Mouse (Mus musculus) midbrain, embryonic 11.5 days (tissue): ENCODE results near the gene 1700016D06Rik. TPM values are rescaled to one million over a fixed set of nuclear protein-coding genes. Genes with fewer than 3 reads are reported as not detected.

Experiments used
- ATAC-seq: fragments of 200-750 bp; cut with Nextera tagmentation; 2 replicates; pipeline ENCODE4 v1.8.0; 2017; ENCODE audit warnings: moderate TSS enrichment, moderate library complexity; ENCODE audit not compliant: low FRiP score
- DNase-seq: peaks from one replicate; pipeline ENCODE4 v3.0.0; 2015; ENCODE audit warnings: low spot score; ENCODE audit errors: missing footprints
- H3K27ac ChIP-seq: fragments of 300-500 bp; sonication (generic); 2 replicates; pipeline ENCODE4 v1.5.1; 2014; ENCODE audit warnings: low read depth, low read length
- H3K27me3 ChIP-seq: fragments of 300-500 bp; sonication (generic); 2 replicates; pipeline ENCODE4 v1.6.1; 2014; ENCODE audit warnings: mild to moderate bottlenecking, low read length, moderate library complexity, mixed read lengths; ENCODE audit not compliant: control insufficient read depth, insufficient read depth
- H3K36me3 ChIP-seq: fragments of 300-500 bp; sonication (generic); 2 replicates; pipeline ENCODE4 v1.6.1; 2014; ENCODE audit warnings: mild to moderate bottlenecking, low read length, moderate library complexity, mixed read lengths; ENCODE audit not compliant: control insufficient read depth, insufficient read depth
- H3K4me1 ChIP-seq: fragments of 300-500 bp; sonication (generic); 2 replicates; pipeline ENCODE4 v1.6.1; 2014; ENCODE audit warnings: low read length; ENCODE audit not compliant: control insufficient read depth, insufficient read depth
- H3K4me2 ChIP-seq: fragments of 300-500 bp; sonication (generic); 2 replicates; pipeline ENCODE4 v1.6.1; 2014; ENCODE audit warnings: mild to moderate bottlenecking, moderate library complexity
- H3K4me3 ChIP-seq: fragments of 300-500 bp; sonication (generic); 2 replicates; pipeline ENCODE4 v1.5.1; 2014; ENCODE audit warnings: low read depth, low read length
- H3K9ac ChIP-seq: fragments of 300-500 bp; sonication (generic); 2 replicates; pipeline ENCODE4 v1.6.1; 2014; ENCODE audit warnings: low read length
- H3K9me3 ChIP-seq: fragments of 300-500 bp; sonication (generic); 2 replicates; pipeline ENCODE4 v1.6.1; 2016; ENCODE audit warnings: low read length; ENCODE audit not compliant: control insufficient read depth
- WGBS: fragments of 180-500 bp; shearing (Covaris S2); extraction: QIAGEN DNeasy Blood & Tissue Kit; methylation state at CpG from one replicate; pipeline ENCODE4 v1.1.7; 2014; 5-methylcytosine and 5-hydroxymethylcytosine counted together
- polyA plus RNA-seq: library from polyadenylated mRNA; unstranded; fragments of >200 nt; fragmentation: Nextera tagmentation; extraction: Ambion mirVana; gene quantifications from 2 replicates; pipeline ENCODE4 v1.2.1, GENCODE M21; 2014

Gene 1700016D06Rik
- polyA plus RNA-seq, 1 experiment from 2014 or later: not detected

DNA sequence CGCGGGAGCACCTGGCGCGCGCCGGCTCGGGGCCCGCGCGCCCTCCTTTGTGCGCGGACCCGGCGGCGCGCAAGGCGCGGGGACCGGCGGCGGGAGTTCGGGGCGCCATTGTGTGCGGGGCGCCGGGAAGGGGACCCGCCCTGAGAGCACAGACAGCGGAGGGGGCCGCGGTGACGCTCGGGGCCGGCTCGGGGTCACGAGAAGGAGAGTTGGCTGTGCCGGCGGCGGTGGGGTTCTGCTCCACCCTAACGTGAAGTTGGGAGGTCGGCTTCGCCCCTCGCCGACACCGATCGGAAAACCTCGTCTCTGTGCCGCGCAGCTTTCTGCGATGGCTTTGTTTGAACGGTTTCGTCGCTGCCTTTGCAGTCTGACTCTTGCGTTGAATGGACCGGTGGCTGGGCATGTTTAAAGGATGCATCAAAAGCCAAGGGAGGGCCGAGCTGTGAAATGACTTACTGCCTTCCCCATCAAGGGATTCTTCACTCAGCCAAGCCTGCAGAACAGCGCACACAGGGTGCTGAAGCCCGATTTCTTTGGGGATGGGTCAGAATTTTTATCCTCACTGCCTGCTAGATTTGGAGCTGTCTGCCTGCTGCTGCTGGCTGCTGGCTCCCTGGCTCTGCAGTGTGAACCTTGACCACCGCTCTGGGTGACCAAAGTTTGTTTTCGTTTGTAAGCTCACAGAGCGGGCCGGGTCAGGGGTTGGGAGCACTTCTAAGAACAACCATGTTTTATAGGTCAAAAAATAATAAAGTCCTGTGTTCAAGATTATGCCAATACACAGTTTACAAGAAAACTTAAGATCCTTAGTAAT lies 27.8 kb upstream of the 1700016D06Rik start:
- DNase-seq (peak; percentile 96), ATAC-seq (peak; percentile 60; the same call in 1 of the 2 replicates)
- peak overlapping the region; percentile 93 for H3K9ac ChIP-seq
- peak overlapping the region; percentile 80 for H3K4me2 ChIP-seq
- H3K27me3 ChIP-seq: peaks cover 6% of the 10 kb centered on the region
- peaks cover 16% of the 10 kb centered on the region; the same call in 1 of the 2 replicates for H3K4me1 ChIP-seq
- no peaks in the 10 kb centered on the region for H3K9me3 ChIP-seq
- no peaks in the 10 kb centered on the region for H3K36me3 ChIP-seq
- peak overlapping the region; percentile 85 for H3K4me3 ChIP-seq
- WGBS: under 1% methylated on average over 61 of the region's 61 CpGs
- peak overlapping the region; percentile 93 for H3K27ac ChIP-seq

DNA sequence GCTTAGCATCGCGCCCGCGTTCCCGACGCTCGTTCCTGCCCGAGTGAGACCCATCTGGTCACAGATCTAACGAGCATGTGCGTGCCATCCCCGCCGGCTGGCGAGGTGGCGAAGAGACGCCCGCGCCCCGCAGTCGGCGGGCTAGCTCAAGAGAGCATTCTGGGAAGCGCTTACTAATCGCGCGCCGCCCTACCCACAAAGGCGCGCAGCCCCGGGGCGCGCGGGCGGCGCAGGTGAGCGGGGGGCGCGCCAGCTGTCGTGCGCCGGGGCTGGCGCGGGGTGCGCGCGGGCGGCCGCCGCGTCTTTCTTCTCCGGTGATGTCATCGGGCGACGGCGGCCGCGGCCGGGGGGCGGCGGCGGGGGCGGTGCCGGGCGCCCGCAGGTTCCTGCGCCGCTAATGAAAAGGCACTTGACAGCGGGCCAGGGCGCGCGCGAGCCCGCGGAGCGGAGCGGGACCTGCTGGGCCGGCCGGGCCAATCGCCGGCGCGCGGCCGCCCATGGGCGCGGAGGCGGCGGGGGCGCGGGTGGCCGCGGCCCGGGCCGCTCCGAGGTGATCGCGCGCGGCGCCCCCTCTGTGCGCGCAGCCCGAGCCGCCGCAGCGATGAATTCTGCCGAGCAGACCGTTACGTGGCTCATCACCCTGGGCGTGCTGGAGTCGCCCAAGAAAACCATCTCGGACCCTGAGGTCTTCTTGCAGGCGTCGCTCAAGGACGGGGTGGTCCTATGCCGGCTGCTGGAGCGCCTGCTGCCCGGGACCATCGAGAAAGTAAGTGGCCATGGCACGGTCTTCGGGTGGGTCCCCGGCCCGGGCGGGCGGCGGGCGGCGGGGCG lies 27.0 kb upstream of the 1700016D06Rik start, which contains the start of gene Arhgef7:
Gene Arhgef7, plus strand, starts transcription at position 71 of the 831 bp plus-strand sequence.
- Histone ChIP-seq H3K9me3 (no peaks in the 10 kb centered on the region), H3K27ac (peak within 1 kb of the TSS; percentile 93), H3K9ac (peak within 1 kb of the TSS; percentile 93), H3K4me2 (peak within 1 kb of the TSS; percentile 80), H3K4me3 (peak within 1 kb of the TSS; percentile 85), H3K4me1 (peaks cover 16% of the 10 kb centered on the region; the same call in 1 of the 2 replicates), H3K27me3 (peaks cover 6% of the 10 kb centered on the region), H3K36me3 (no peaks in the 10 kb centered on the region)
- WGBS: under 1% methylated on average over 87 of the region's 127 CpGs
- DNase-seq: peak; percentile 97
- peak; percentile 91 for ATAC-seq

DNA sequence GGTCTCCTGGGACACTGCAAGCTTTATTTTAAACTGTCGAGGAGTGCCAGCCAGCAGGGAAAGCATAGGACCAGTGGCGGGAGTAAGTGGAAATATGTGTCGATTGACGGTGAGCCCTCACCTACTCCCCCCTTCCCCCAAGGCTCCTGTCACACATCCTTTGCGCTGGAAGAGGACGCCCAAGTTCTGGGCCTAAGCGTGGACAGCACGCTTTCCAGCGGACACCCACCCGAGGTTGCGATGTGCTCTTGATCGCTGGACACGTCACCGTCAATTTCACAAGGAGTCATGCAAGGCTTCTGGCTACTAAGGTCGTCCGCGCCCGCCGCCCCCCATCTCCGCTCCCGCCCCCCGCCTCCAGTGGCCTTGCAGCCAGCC lies 26.4 kb upstream of the 1700016D06Rik start:
- peak overlapping the region; percentile 85 for H3K4me3 ChIP-seq
- no peaks in the 10 kb centered on the region for H3K9me3 ChIP-seq
- peak overlapping the region; percentile 93 for H3K27ac ChIP-seq
- H3K4me1 ChIP-seq: peaks cover 16% of the 10 kb centered on the region; the same call in 1 of the 2 replicates
- peaks cover 6% of the 10 kb centered on the region for H3K27me3 ChIP-seq
- peak; percentile 53 for ATAC-seq
- H3K36me3 ChIP-seq: no peaks in the 10 kb centered on the region
- H3K4me2 ChIP-seq: peak overlapping the region; percentile 80
- no peak for DNase-seq
- H3K9ac ChIP-seq: peak overlapping the region; percentile 93
- under 1% methylated on average over 22 of the region's 22 CpGs for WGBS

DNA sequence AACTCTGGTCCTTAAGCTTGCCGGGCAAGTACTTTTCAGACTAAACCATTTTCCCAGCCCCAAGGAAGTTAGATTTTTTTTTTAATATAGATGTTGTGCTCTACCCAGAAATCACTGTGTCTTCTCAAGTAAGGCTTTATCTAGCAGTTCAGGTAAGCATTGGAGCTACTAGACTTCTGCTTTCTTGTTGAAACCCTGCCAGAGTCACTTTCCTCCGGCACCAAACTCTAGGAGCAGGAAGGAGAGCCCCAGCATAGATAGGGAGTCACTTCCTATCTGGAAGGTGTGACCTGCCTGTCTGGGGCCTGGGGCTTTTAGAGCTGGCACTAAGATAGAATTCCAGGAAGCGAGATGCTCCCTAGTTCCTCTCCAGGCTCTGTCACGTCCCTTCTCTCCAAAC lies 16.3 kb upstream of the 1700016D06Rik start:
- no peak for ATAC-seq

DNA sequence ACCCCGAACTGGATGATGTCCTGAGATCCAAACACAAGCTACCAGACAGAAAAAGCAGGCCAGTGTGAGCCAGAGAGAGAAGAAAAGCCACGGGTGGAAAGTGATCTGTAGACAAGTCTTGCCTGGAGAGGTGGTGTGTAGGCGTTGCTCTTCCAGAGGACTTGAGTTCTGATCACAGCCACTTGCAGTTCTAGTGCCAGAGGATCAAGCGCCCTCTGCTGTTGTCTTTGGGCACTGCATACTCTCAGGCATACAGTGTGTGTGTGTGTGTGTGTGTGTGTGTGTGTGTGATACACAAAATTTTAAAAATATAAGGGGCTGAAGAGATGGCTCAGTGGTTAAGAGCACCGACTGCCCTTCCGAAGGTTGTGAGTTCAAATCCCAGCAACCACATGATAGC lies 11.4 kb upstream of the 1700016D06Rik start:
- H3K4me1 ChIP-seq: peaks cover 11% of the 10 kb centered on the region
- DNase-seq: peak; percentile 89
- no peaks in the 10 kb centered on the region for H3K36me3 ChIP-seq
- no peaks in the 10 kb centered on the region for H3K9me3 ChIP-seq
- no peak overlapping the region for H3K4me2 ChIP-seq
- no peak overlapping the region for H3K4me3 ChIP-seq
- no peaks in the 10 kb centered on the region for H3K27me3 ChIP-seq
- ATAC-seq: no peak
- no peak overlapping the region for H3K9ac ChIP-seq
- 85% methylated on average over 6 of the region's 6 CpGs for WGBS
- no peak overlapping the region for H3K27ac ChIP-seq

More for the DNA sequence above, 16.3 kb upstream of the 1700016D06Rik start:
- Histone ChIP-seq H3K4me1 (no peaks in the 10 kb centered on the region), H3K4me3 (no peak overlapping the region), H3K36me3 (no peaks in the 10 kb centered on the region), H3K4me2 (no peak overlapping the region), H3K9me3 (no peaks in the 10 kb centered on the region), H3K27ac (no peak overlapping the region), H3K27me3 (no peaks in the 10 kb centered on the region), H3K9ac (no peak overlapping the region)
- 84% methylated on average over 4 of the region's 4 CpGs for WGBS
- DNase-seq: peak; percentile 41

DNA sequence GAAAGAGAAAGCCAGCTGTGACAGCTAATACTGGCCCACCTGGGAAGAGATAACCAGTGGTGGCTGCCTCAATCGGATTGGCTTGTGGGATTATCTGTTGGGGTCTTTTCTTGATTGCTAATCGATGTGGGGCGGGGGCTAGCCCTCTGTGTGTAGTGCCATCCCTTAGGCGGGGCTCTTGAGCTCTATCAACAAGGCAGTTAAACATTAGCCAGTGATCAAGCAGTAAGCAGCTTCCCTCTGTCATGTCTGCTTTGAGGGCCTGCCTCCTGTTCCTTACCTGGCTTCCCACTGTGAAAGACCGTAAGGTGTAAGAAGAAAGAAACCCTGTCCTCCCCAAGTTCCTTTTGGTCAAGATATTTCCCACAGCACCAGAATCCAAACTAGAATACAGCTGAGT lies 9.6 kb upstream of the 1700016D06Rik start:
- DNase-seq (peak; percentile 80), ATAC-seq (no peak)
- H3K27ac ChIP-seq: no peak overlapping the region
- H3K9me3 ChIP-seq: no peaks in the 10 kb centered on the region
- no peak overlapping the region for H3K4me2 ChIP-seq
- no peak overlapping the region for H3K4me3 ChIP-seq
- H3K4me1 ChIP-seq: peaks cover 11% of the 10 kb centered on the region
- no peaks in the 10 kb centered on the region for H3K36me3 ChIP-seq
- H3K27me3 ChIP-seq: no peaks in the 10 kb centered on the region
- WGBS: 34% methylated on average over 5 of the region's 5 CpGs
- H3K9ac ChIP-seq: no peak overlapping the region

DNA sequence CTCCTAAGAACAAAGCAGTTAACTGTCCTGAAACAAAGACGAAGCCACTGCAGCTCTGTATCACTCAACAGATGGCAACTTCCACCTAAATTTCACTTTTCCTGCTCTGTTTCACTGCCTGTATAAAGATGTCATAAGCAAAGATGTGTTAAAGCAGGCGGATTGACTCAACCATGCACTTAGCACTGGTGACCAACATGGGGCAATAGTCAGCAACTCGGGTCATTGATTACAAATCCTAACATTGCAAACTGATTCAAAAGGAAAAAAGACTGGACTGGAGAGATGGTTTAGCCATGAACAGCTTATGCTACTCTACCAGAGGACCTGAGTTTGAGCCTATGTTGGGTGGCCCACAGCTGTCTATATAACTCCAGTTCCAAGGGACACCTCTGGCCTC lies 8.7 kb upstream of the 1700016D06Rik start:
- H3K27ac ChIP-seq: no peak overlapping the region
- H3K27me3 ChIP-seq: no peaks in the 10 kb centered on the region
- DNase-seq (no peak), ATAC-seq (no peak)
- no peaks in the 10 kb centered on the region for H3K9me3 ChIP-seq
- H3K4me3 ChIP-seq: no peak overlapping the region
- H3K9ac ChIP-seq: no peak overlapping the region
- 82% methylated on average over 3 of the region's 3 CpGs for WGBS
- H3K4me1 ChIP-seq: peaks cover 11% of the 10 kb centered on the region
- H3K36me3 ChIP-seq: no peaks in the 10 kb centered on the region
- no peak overlapping the region for H3K4me2 ChIP-seq

DNA sequence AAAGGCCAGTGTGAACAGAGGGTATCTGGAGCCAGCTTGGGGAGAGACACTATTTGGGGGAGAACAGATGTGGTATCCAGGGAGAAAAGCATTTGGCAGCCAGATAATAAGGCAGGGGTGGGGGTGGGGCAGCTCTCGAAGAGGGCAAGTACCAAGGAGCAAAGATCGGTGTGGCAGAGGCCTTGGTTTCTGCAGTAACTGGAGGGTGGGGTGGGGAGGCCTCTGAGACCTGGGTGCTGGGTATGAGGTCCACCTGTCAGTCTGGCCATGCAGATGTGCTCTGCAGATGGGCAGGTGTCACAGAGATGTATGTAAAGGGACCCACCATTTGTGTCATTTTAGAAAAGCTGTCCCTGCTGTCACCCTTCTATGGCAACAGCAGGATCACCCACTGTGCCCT lies 8.0 kb upstream of the 1700016D06Rik start:
- Histone ChIP-seq H3K4me1 (peaks cover 11% of the 10 kb centered on the region), H3K9me3 (no peaks in the 10 kb centered on the region), H3K9ac (no peak overlapping the region), H3K27me3 (no peaks in the 10 kb centered on the region), H3K4me2 (no peak overlapping the region), H3K27ac (no peak overlapping the region), H3K4me3 (no peak overlapping the region), H3K36me3 (no peaks in the 10 kb centered on the region)
- DNase-seq (no peak), ATAC-seq (no peak)
- WGBS: 40% methylated on average over 2 of the region's 2 CpGs

DNA sequence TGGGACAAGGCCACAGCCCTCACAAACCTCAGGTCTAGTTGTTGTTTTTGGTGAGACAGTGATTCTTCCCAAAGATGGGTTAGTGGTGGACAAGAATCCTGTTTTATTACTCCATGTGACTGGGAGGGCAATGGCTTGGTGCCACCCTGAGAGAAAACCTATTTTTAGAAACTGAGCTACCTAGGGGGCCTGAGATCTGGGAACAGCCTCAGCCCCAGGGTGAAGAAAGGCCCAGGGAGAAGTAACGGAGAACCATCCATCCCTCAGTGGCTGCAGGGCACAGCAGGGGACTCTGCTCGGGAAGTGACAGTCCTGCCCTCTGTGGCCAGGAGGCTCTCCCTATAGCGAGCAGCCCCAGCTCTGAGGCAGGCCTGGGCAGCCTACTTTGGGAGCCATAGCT lies 6.8 kb upstream of the 1700016D06Rik start:
- Histone ChIP-seq H3K27ac (no peak overlapping the region), H3K9me3 (no peaks in the 10 kb centered on the region), H3K36me3 (no peaks in the 10 kb centered on the region), H3K27me3 (no peaks in the 10 kb centered on the region), H3K4me2 (no peak overlapping the region), H3K4me3 (no peak overlapping the region), H3K4me1 (peaks cover 11% of the 10 kb centered on the region), H3K9ac (no peak overlapping the region)
- peak; percentile 65 for DNase-seq
- ATAC-seq: no peak
- 20% methylated on average over 3 of the region's 3 CpGs for WGBS
